Mouse (Mus musculus) erythroblast, embryonic 14.5 days (primary cell): Measurements from ENCODE around the gene Dffa.

Source experiments
- GATA1 ChIP-seq: IDR thresholded peaks from 2 replicates; pipeline ENCODE4 v1.6.1; 2012; ENCODE audit warnings: low read length, inconsistent platforms, mixed read lengths
- TAL1 ChIP-seq: IDR thresholded peaks from 3 replicates; pipeline ENCODE4 v1.6.1; 2012; ENCODE audit warnings: low read length, inconsistent platforms, mixed read lengths

DNA sequence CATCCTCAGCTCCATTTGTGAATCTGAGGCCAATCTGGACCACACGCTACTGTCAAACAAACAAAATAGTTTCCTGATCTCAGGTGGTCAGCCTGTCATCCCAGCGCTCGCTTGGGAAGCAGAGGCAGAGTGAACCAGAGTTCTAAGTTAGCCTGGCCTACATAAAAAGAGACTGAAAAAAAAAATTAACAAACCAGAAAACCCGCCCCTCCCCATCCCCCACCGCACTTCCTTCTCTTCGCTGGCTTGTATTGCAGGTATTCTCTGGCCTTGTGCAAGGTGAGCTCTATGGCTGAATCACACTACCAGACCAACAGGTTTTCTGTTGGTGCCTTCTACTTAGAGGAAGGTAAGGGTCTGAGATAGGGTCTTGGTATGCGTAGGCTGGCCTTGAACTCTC, 43.6 kb downstream of the Dffa start:
- no peak for TF ChIP-seq GATA1
- no peak for TF ChIP-seq TAL1
